Mouse (Mus musculus) lung, embryonic 14.5 days (tissue): ENCODE data around the gene Olfr1180. TPM values are rescaled to one million over a fixed set of nuclear protein-coding genes. Genes with fewer than 3 reads are reported as not detected.
"Not testable (repeated sequence)": the region's sequence is repeated elsewhere in the genome, so short reads cannot be mapped to it uniquely, and the experiment has no call there.

ENCODE experiments used
- ATAC-seq: fragments of 200-750 bp; cut with Nextera tagmentation; 2 replicates; pipeline ENCODE4 v1.8.0; 2017; ENCODE audit warnings: mild to moderate bottlenecking, moderate TSS enrichment, moderate library complexity; ENCODE audit not compliant: insufficient read depth
- DNase-seq: peaks from one replicate; pipeline ENCODE4 v3.0.0-alpha.2; 2015
- H3K27ac ChIP-seq: fragments of 300-500 bp; sonication (generic); 2 replicates; pipeline ENCODE4 v1.5.1; 2014; ENCODE audit warnings: low read depth, mild to moderate bottlenecking, moderate library complexity
- H3K27me3 ChIP-seq: fragments of 300-500 bp; sonication (generic); 2 replicates; pipeline ENCODE4 v1.6.1; 2014; ENCODE audit warnings: low read length, control low read depth; ENCODE audit not compliant: insufficient read depth
- H3K36me3 ChIP-seq: fragments of 300-500 bp; sonication (generic); 2 replicates; pipeline ENCODE4 v1.6.1; 2014; ENCODE audit warnings: control low read depth; ENCODE audit not compliant: insufficient read depth
- H3K4me1 ChIP-seq: fragments of 300-500 bp; sonication (generic); 2 replicates; pipeline ENCODE4 v1.6.1; 2014; ENCODE audit warnings: antibody characterized with exemption, control low read depth; ENCODE audit not compliant: insufficient read depth
- H3K4me2 ChIP-seq: fragments of 300-500 bp; sonication (generic); 2 replicates; pipeline ENCODE4 v1.6.1; 2014; ENCODE audit warnings: mild to moderate bottlenecking
- H3K4me3 ChIP-seq: fragments of 300-500 bp; sonication (generic); 2 replicates; pipeline ENCODE4 v1.5.1; 2014; ENCODE audit warnings: low read depth, low read length
- H3K9ac ChIP-seq: fragments of 300-500 bp; sonication (generic); 2 replicates; pipeline ENCODE4 v1.6.1; 2014
- H3K9me3 ChIP-seq: fragments of 300-500 bp; sonication (generic); 2 replicates; pipeline ENCODE4 v1.6.1; 2016; ENCODE audit warnings: low read depth, low read length, control low read depth
- CTCF ChIP-seq: IDR thresholded peaks from 2 replicates; pipeline ENCODE4 v1.5.1; 2016; ENCODE audit warnings: antibody characterized with exemption, low read depth
- WGBS: fragments of 180-500 bp; shearing (Covaris S2); extraction: QIAGEN DNeasy Blood & Tissue Kit; methylation state at CpG from one replicate; pipeline ENCODE4 v1.1.7; 2014; 5-methylcytosine and 5-hydroxymethylcytosine counted together
- polyA plus RNA-seq: library from polyadenylated mRNA; unstranded; fragments of >200 nt; fragmentation: Nextera tagmentation; extraction: Ambion mirVana; gene quantifications from 2 replicates; pipeline ENCODE4 v1.2.1, GENCODE M21; 2014

Gene Olfr1180
- polyA plus RNA-seq, result not detected in 2 replicates

GRCm38 (mm10) chr2:88419051-88419450 is at the start of gene Olfr1180:
Gene Olfr1180 (minus strand): TSS chr2:88419151.
- Histone ChIP-seq H3K36me3 (no peaks in the 10 kb centered on the region), H3K4me2 (no peak within 1 kb of the TSS), H3K27ac (no peak within 1 kb of the TSS), H3K4me3 (no peak within 1 kb of the TSS), H3K9ac (no peak within 1 kb of the TSS), H3K4me1 (no peaks in the 10 kb centered on the region), H3K27me3 (no peaks in the 10 kb centered on the region), H3K9me3 (no peaks in the 10 kb centered on the region)
- DNase-seq (no peak), ATAC-seq (no peak)
- no peak for TF ChIP-seq CTCF
- WGBS, result 63% methylated on average over 2 of the region's 2 CpGs

- H3K4me1 ChIP-seq, H3K9me3 ChIP-seq, H3K9ac ChIP-seq, H3K36me3 ChIP-seq, ATAC-seq, DNase-seq, H3K27me3 ChIP-seq, H3K27ac ChIP-seq, H3K4me2 ChIP-seq, H3K4me3 ChIP-seq: not testable (repeated sequence)
- 65% methylated on average over 1 of the region's 1 CpGs for WGBS
These were observed 35.6 kb upstream of the Olfr1180 start, which contains the start of gene Olfr1183 for GRCm38 (mm10) chr2:88454567-88454966. Gene Olfr1183 (plus strand): TSS chr2:88454867.

- Histone ChIP-seq H3K4me2 (no peak within 1 kb of the TSS), H3K9ac (no peak within 1 kb of the TSS), H3K27me3 (no peaks in the 10 kb centered on the region), H3K4me1 (no peaks in the 10 kb centered on the region), H3K4me3 (no peak within 1 kb of the TSS), H3K9me3 (no peaks in the 10 kb centered on the region), H3K36me3 (no peaks in the 10 kb centered on the region), H3K27ac (no peak within 1 kb of the TSS)
- 89% methylated on average over 1 of the region's 1 CpGs for WGBS
- ATAC-seq, result no peak
- no peak for DNase-seq
- TF ChIP-seq CTCF, result no peak
These were observed 30.1 kb upstream of the Olfr1180 start, which contains the start of gene Gm13757 for GRCm38 (mm10) chr2:88449031-88449430. Gene Gm13757 (minus strand): TSS chr2:88449131.

GRCm38 (mm10) chr2:88426071-88426470 is 7.1 kb upstream of the Olfr1180 start, which contains the start of gene Olfr1181:
Gene Olfr1181 (minus strand): TSS chr2:88426171.
- H3K4me1 ChIP-seq, result no peaks in the 10 kb centered on the region
- ATAC-seq, result no peak
- no peak for TF ChIP-seq CTCF
- no peak within 1 kb of the TSS for H3K27ac ChIP-seq
- H3K27me3 ChIP-seq, result no peaks in the 10 kb centered on the region
- no peak within 1 kb of the TSS for H3K9ac ChIP-seq
- H3K4me3 ChIP-seq, result no peak within 1 kb of the TSS
- no peak within 1 kb of the TSS for H3K4me2 ChIP-seq
- 76% methylated on average over 1 of the region's 1 CpGs for WGBS
- no peak for DNase-seq
- no peaks in the 10 kb centered on the region for H3K9me3 ChIP-seq
- no peaks in the 10 kb centered on the region for H3K36me3 ChIP-seq

- Histone ChIP-seq H3K4me3 (no peak within 1 kb of the TSS), H3K4me1 (no peaks in the 10 kb centered on the region), H3K9ac (no peak within 1 kb of the TSS), H3K27me3 (no peaks in the 10 kb centered on the region), H3K9me3 (no peaks in the 10 kb centered on the region), H3K27ac (no peak within 1 kb of the TSS), H3K36me3 (no peaks in the 10 kb centered on the region), H3K4me2 (no peak within 1 kb of the TSS)
- ATAC-seq, result no peak
- 80% methylated on average over 3 of the region's 3 CpGs for WGBS
- TF ChIP-seq CTCF, result no peak
- no peak for DNase-seq
These were observed 12.6 kb downstream of the Olfr1180 start, which contains the start of gene Olfr1179 for GRCm38 (mm10) chr2:88406353-88406752. Gene Olfr1179 (minus strand): TSS chr2:88406453.

- TF ChIP-seq CTCF, result no peak
- H3K4me3 ChIP-seq, result no peak within 1 kb of the TSS
- WGBS, result 71% methylated on average over 1 of the region's 1 CpGs
- no peaks in the 10 kb centered on the region for H3K4me1 ChIP-seq
- H3K36me3 ChIP-seq, result no peaks in the 10 kb centered on the region
- no peak within 1 kb of the TSS for H3K4me2 ChIP-seq
- no peak within 1 kb of the TSS for H3K27ac ChIP-seq
- no peaks in the 10 kb centered on the region for H3K27me3 ChIP-seq
- no peaks in the 10 kb centered on the region for H3K9me3 ChIP-seq
- no peak within 1 kb of the TSS for H3K9ac ChIP-seq
- no peak for DNase-seq
- no peak for ATAC-seq
These were observed 32.2 kb downstream of the Olfr1180 start, which contains the start of gene Olfr1178 for GRCm38 (mm10) chr2:88386762-88387161. Gene Olfr1178 (plus strand): TSS chr2:88387062.

Other genes with a start within 250 kb of the Olfr1180 start
- gene Olfr1168, start 237.3 kb downstream of the Olfr1180 start, polyA plus RNA-seq, result not detected in 2 replicates
- not detected in 2 replicates for gene Olfr1170, start 190.8 kb downstream of the Olfr1180 start, polyA plus RNA-seq
- gene Olfr1173, start 139.3 kb downstream of the Olfr1180 start, polyA plus RNA-seq, result 0.03 TPM in 1 of 2 replicates, not detected in the other
- gene Olfr1174-ps, start 104.0 kb downstream of the Olfr1180 start, polyA plus RNA-seq, result not detected in 2 replicates
- not detected in 2 replicates for gene Olfr1175-ps, start 91.9 kb downstream of the Olfr1180 start, polyA plus RNA-seq
- gene Olfr1176, start 82.4 kb downstream of the Olfr1180 start, polyA plus RNA-seq, result not detected in 2 replicates
- not detected in 2 replicates for gene Olfr1177-ps, start 72.7 kb downstream of the Olfr1180 start, polyA plus RNA-seq
- gene Olfr1178, start 32.1 kb downstream of the Olfr1180 start, polyA plus RNA-seq, result not detected in 2 replicates
- not detected in 2 replicates for gene Olfr1179, start 12.7 kb downstream of the Olfr1180 start, polyA plus RNA-seq
- not detected in 2 replicates for gene Olfr1181, start 7.0 kb upstream of the Olfr1180 start, polyA plus RNA-seq
- gene Gm13757, start 30.0 kb upstream of the Olfr1180 start, polyA plus RNA-seq, result not detected in 2 replicates
- not detected in 2 replicates for gene Olfr1183, start 35.7 kb upstream of the Olfr1180 start, polyA plus RNA-seq
- gene Olfr1184, start 64.4 kb upstream of the Olfr1180 start, polyA plus RNA-seq, result not detected in 2 replicates
- gene Olfr1185-ps1, start 74.2 kb upstream of the Olfr1180 start, polyA plus RNA-seq, result not detected in 2 replicates
- not detected in 2 replicates for gene Olfr1186, start 99.4 kb upstream of the Olfr1180 start, polyA plus RNA-seq
- not detected in 2 replicates for gene Olfr1188, start 137.8 kb upstream of the Olfr1180 start, polyA plus RNA-seq
- not detected in 2 replicates for gene Olfr1189, start 167.3 kb upstream of the Olfr1180 start, polyA plus RNA-seq
- gene Olfr1191-ps1, start 221.4 kb upstream of the Olfr1180 start, polyA plus RNA-seq, result not detected in 2 replicates
- gene Olfr1192-ps1, start 229.4 kb upstream of the Olfr1180 start, polyA plus RNA-seq, result not detected in 2 replicates